Mouse (Mus musculus) intestine, postnatal 0 days (tissue): ENCODE data around the gene Otp. TPM values are rescaled to one million over a fixed set of nuclear protein-coding genes. Genes with fewer than 3 reads are reported as not detected.

Source experiments
- ATAC-seq: fragments of 200-750 bp; cut with Nextera tagmentation; 2 replicates; pipeline ENCODE4 v1.8.0; 2017; ENCODE audit warnings: mild to moderate bottlenecking, moderate TSS enrichment, moderate library complexity
- H3K27ac ChIP-seq: fragments of 300-500 bp; sonication (generic); 2 replicates; pipeline ENCODE4 v1.5.1; 2014; ENCODE audit warnings: mild to moderate bottlenecking, low read depth, low read length, moderate library complexity
- H3K27me3 ChIP-seq: fragments of 300-500 bp; sonication (generic); replicated peaks from 2 replicates; pipeline ENCODE4 v1.6.1; 2014; ENCODE audit warnings: low read length, mixed read lengths; ENCODE audit not compliant: control insufficient read depth, insufficient read depth
- H3K36me3 ChIP-seq: fragments of 300-500 bp; sonication (generic); 2 replicates; pipeline ENCODE4 v1.6.1; 2014; ENCODE audit warnings: mild to moderate bottlenecking, moderate library complexity; ENCODE audit not compliant: control insufficient read depth, insufficient read depth
- H3K4me1 ChIP-seq: fragments of 300-500 bp; sonication (generic); replicated peaks from 2 replicates; pipeline ENCODE4 v1.6.1; 2014; ENCODE audit warnings: antibody characterized with exemption, low read length, mixed read lengths; ENCODE audit not compliant: control insufficient read depth, insufficient read depth
- H3K4me2 ChIP-seq: fragments of 300-500 bp; sonication (generic); replicated peaks from 2 replicates; pipeline ENCODE4 v1.6.1; 2014; ENCODE audit warnings: low read depth, mild to moderate bottlenecking, moderate library complexity
- H3K4me3 ChIP-seq: fragments of 300-500 bp; sonication (generic); 2 replicates; pipeline ENCODE4 v1.5.1; 2014; ENCODE audit warnings: low read depth, low read length
- H3K9ac ChIP-seq: fragments of 300-500 bp; sonication (generic); 2 replicates; pipeline ENCODE4 v1.6.1; 2014; ENCODE audit warnings: mild to moderate bottlenecking, low read depth, low read length
- H3K9me3 ChIP-seq: fragments of 300-500 bp; sonication (generic); 2 replicates; pipeline ENCODE4 v1.6.1; 2016; ENCODE audit warnings: mixed run types; ENCODE audit not compliant: control insufficient read depth
- CTCF ChIP-seq: sonication (generic); IDR thresholded peaks from 2 replicates; pipeline ENCODE4 v1.5.1; 2016; ENCODE audit warnings: low read depth, mild to moderate bottlenecking, control low read depth, antibody characterized with exemption, moderate library complexity
- WGBS: fragments of 180-500 bp; shearing (Covaris S2); extraction: QIAGEN DNeasy Blood & Tissue Kit; methylation state at CpG from one replicate; pipeline ENCODE4 v1.1.7; 2014; 5-methylcytosine and 5-hydroxymethylcytosine counted together
- polyA plus RNA-seq: library from polyadenylated mRNA; unstranded; fragments of >200 nt; fragmentation: Nextera tagmentation; extraction: Ambion mirVana; gene quantifications from 2 replicates; pipeline ENCODE4 v1.2.1, GENCODE M21; 2015

Gene Otp
- polyA plus RNA-seq, 1 experiment from 2014 or later, result not detected

DNA sequence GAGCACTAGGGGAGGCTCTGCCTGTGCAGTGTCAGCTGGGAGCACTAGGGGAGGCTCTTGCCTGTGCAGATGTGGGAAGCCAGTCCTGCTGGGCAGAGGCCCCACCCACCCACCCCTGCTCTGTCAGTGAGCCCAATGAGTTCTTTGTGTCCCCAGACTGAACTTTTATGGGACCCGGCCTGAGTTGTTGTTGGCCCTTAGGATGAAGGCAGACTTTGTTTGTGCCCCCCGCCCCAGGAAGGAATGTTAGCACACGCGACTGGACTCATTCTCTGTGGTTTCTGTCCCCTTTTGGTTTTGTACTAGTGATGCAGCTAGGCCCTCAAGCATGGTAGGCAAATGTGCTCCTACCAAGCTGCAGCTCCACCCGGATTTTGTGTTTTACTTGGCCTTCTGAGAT lies 32.2 kb upstream of the Otp start:
- H3K36me3 ChIP-seq, result peaks cover 19% of the 10 kb centered on the region
- H3K4me3 ChIP-seq, result no peak overlapping the region
- no peak overlapping the region for H3K4me2 ChIP-seq
- no peak for TF ChIP-seq CTCF
- 0 out of 2 replicates have a peak, but pooled peaks cover 3% of the 10 kb centered on the region for H3K4me1 ChIP-seq
- no peaks in the 10 kb centered on the region for H3K27me3 ChIP-seq
- H3K27ac ChIP-seq, result no peak overlapping the region
- ATAC-seq, result no peak
- no peak overlapping the region for H3K9ac ChIP-seq
- WGBS, result 64% methylated on average over 5 of the region's 5 CpGs
- no peaks in the 10 kb centered on the region for H3K9me3 ChIP-seq

DNA sequence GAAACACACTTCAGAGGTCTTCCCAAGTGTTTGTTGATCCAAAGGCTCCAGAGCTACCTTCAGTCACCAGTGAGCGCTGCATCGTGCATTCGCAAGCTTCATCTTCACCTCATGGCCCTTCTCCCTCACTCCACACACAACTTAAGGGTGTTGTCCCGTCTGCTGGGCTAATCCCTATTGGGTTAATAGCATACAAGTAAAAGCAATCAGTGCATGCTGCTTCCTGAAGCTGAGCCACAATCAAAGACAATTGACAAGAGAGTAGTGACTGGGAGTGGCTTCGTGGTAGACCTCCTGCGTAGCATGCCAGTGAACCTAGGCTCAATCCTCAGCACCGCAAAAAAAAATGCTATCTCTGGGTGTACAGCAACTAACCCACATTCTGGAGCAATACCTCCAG lies 27.5 kb upstream of the Otp start:
- Histone ChIP-seq H3K4me3 (no peak overlapping the region), H3K27me3 (no peaks in the 10 kb centered on the region), H3K4me1 (no peaks in the 10 kb centered on the region), H3K9me3 (no peaks in the 10 kb centered on the region), H3K27ac (no peak overlapping the region), H3K36me3 (no peaks in the 10 kb centered on the region), H3K4me2 (no peak overlapping the region), H3K9ac (no peak overlapping the region)
- 64% methylated on average over 7 of the region's 7 CpGs for WGBS
- no peak for TF ChIP-seq CTCF
- no peak for ATAC-seq

DNA sequence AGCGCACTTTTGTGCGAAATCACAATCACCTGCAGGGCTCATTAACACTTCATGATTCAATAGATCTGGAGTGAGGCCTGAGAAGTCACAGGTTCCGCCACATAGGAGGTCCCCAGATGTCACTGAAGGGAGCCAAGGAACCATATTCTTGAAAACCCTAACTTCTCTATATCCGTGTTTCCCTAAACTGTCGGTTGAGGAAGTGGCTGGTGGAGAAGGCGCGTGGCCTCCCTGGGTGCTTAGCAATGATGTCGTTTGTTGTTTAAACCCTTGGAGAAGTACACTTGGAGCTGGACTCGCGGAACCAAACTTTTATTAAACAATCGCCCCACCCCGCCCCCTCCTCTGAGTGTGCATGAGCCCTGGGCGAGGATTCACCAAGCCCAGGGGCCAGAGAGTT lies 26.1 kb upstream of the Otp start:
- TF ChIP-seq CTCF, result no peak
- Histone ChIP-seq H3K9me3 (no peaks in the 10 kb centered on the region), H3K27me3 (no peaks in the 10 kb centered on the region), H3K4me1 (no peaks in the 10 kb centered on the region), H3K9ac (no peak overlapping the region), H3K4me3 (no peak overlapping the region), H3K36me3 (no peaks in the 10 kb centered on the region), H3K4me2 (no peak overlapping the region), H3K27ac (no peak overlapping the region)
- WGBS, result 58% methylated on average over 13 of the region's 13 CpGs
- no peak for ATAC-seq

DNA sequence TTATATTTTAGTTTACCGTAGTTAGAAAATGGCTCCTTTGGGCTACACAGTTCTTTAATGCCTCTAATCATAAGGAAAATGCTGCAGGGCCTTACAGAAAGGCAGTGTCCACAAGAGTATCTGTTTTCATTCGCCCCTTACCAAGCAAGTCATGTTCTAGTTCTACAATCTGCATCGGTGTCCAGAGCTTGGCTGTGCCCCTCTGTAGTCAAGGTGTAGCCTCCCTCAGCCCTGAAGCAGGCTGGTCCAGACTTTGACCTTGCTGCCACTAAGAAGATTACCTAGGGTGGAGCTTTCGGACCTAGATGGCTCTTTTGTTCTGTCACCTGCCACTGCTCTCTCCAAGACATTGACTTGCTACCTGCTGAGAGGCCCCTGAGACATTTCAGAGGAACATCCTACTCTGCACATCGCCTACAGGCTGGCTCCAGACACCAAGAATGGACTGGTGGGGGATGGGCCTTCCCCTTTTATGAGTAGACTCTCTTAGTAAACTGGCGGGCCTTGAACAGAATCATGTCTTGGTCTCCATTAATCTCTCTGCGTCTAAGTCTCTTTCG lies 17.3 kb upstream of the Otp start:
- H3K27me3 ChIP-seq, result no peaks in the 10 kb centered on the region
- peak; percentile 47; the same call in 1 of the 2 replicates for ATAC-seq
- WGBS, result 52% methylated on average over 8 of the region's 8 CpGs
- H3K9ac ChIP-seq, result no peak overlapping the region
- peak overlapping the region; percentile 21; the same call in 1 of the 2 replicates for H3K4me2 ChIP-seq
- H3K4me3 ChIP-seq, result no peak overlapping the region
- H3K27ac ChIP-seq, result no peak overlapping the region
- no peaks in the 10 kb centered on the region for H3K9me3 ChIP-seq
- TF ChIP-seq CTCF, result no peak
- no peaks in the 10 kb centered on the region for H3K36me3 ChIP-seq
- no peaks in the 10 kb centered on the region for H3K4me1 ChIP-seq

DNA sequence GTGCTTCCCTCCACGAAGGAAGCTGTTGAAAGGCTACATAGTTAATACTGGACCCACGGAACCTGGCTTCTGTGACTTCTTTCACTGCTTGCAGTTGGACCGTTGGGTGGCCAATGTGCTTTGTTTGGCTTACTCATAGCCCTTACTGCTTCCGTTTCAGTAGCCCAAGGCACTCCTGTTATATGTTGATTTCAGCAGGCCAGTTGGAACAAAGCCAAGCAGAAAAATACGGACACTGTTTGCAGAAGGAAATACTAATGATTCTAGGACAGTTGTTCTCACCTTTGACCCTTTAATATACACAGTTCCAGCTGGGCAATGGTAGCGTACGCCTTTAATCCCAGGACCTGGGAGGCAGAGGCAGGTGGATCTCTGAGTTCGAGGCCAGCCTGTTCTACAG lies 16.1 kb upstream of the Otp start:
- Histone ChIP-seq H3K9ac (no peak overlapping the region), H3K27me3 (no peaks in the 10 kb centered on the region), H3K4me3 (no peak overlapping the region), H3K9me3 (no peaks in the 10 kb centered on the region), H3K27ac (no peak overlapping the region), H3K4me1 (no peaks in the 10 kb centered on the region), H3K36me3 (no peaks in the 10 kb centered on the region), H3K4me2 (no peak overlapping the region)
- 45% methylated on average over 8 of the region's 8 CpGs for WGBS
- ATAC-seq, result no peak
- no peak for TF ChIP-seq CTCF

DNA sequence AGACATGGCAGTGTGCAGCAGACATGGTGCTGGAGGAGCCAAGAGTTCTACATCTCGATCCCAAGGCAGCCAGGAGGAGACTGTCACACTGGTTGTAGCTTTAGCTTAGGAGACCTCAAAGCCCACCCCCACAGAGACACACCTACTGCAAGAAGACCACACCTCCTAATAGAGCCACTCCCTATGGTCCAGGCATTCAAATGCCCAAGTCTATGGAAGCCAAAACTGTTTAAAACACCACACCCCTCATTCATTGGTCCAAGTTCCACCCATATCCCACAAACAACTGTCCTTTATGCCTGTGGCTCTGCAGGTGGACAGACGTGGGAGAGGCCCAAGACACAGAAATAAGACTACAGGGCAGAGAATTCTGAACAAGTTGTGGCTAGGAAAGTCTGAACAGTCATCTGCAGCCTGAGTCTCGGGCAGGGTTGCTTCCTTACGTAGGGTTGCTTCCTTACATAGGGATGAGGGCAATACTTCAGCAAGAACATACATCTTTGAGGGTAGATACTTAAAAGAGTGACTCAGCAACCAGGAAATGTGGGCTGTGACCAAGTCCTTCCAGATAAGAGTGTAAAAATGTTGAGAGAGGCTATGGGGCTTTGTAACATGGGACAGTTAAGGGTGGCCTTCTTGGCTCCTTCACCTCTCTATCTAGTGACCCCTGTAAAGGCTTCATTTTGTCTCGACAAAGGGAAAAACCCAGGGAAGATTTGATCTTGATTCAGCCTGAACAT lies 12.7 kb upstream of the Otp start:
- no peak overlapping the region for H3K27ac ChIP-seq
- no peak for TF ChIP-seq CTCF
- H3K36me3 ChIP-seq, result no peaks in the 10 kb centered on the region
- H3K4me1 ChIP-seq, result no peaks in the 10 kb centered on the region
- no peak overlapping the region for H3K4me2 ChIP-seq
- WGBS, result 62% methylated on average over 5 of the region's 5 CpGs
- peaks cover 13% of the 10 kb centered on the region for H3K27me3 ChIP-seq
- H3K9ac ChIP-seq, result no peak overlapping the region
- ATAC-seq, result no peak
- no peaks in the 10 kb centered on the region for H3K9me3 ChIP-seq
- no peak overlapping the region for H3K4me3 ChIP-seq
